In genomic region chr19:41284515-41284914, GRCm38 (mm10) we compare ENCODE assay signal across 20 mouse cellular contexts.
"Had no signal": no experiment of that assay in that cellular context is flagged by ENCODE, and none has a peak within 500 bp of the region (broad histone marks: within the 10 kb centered on the region; RNA-seq: fewer than 3 reads in every experiment).

No protein-coding gene starts in this region.

- H3K27me3 ChIP-seq: lung, embryonic 15.5 days; midbrain, embryonic 15.5 days; neural tube, embryonic 13.5 days had no signal

- H3K27ac ChIP-seq: kidney, postnatal 0 days; layer of hippocampus, adult 2 months; left cerebral cortex, adult 2 months; liver, embryonic 13.5 days; lung, embryonic 15.5 days; macrophage; midbrain, embryonic 15.5 days; neural tube, embryonic 13.5 days had no signal

- H3K9me3 ChIP-seq: liver, embryonic 13.5 days; lung, embryonic 15.5 days; megakaryocyte, embryonic 14.5 days; midbrain, embryonic 15.5 days; neural tube, embryonic 13.5 days had no signal

- H3K4me2 ChIP-seq: liver, embryonic 13.5 days; lung, embryonic 15.5 days; midbrain, embryonic 11.5 days; midbrain, embryonic 15.5 days; neural tube, embryonic 13.5 days had no signal

- DNase-seq: kidney, adult 8-10 months; kidney, postnatal 4 days; liver; liver, embryonic 13.5 days; liver, postnatal 0 days; lung, postnatal 14 days; right cerebral cortex, adult 18-20 months; right cerebral cortex, postnatal 25 days; spleen, adult 18-20 months; thymus, postnatal 36 days had no signal

- H3K36me3 ChIP-seq: liver, embryonic 13.5 days; lung, embryonic 15.5 days; midbrain, embryonic 15.5 days; neural tube, embryonic 13.5 days had no signal

- ATAC-seq: inflammation-experienced regulatory T-cells, adult 6 months; liver, postnatal 0 days; midbrain, embryonic 15.5 days had no signal

- H3K9ac ChIP-seq: liver, embryonic 13.5 days; liver, postnatal 0 days; lung, embryonic 15.5 days; midbrain, embryonic 15.5 days; neural tube, embryonic 13.5 days had no signal

- H3K4me3 ChIP-seq: layer of hippocampus, adult 2 months; left cerebral cortex, adult 2 months; liver, embryonic 13.5 days; lung, embryonic 15.5 days; megakaryocyte, embryonic 14.5 days; midbrain, embryonic 15.5 days; neural tube, embryonic 13.5 days had no signal
